Mouse (Mus musculus): ENCODE results near the gene Snap23. TPM values are rescaled to one million over a fixed set of nuclear protein-coding genes. Genes with fewer than 3 reads are reported as not detected.

Snap23 gene
- total RNA-seq, 4 experiments from 2014 or later = 20.0 to 22.9 (median 21.3) TPM

Other genes with a start within 250 kb of the Snap23 start
- 10 to 100 TPM; 64.7 to 71.1 (median 69.0) TPM for gene Vps39, start 214.5 kb upstream of the Snap23 start, total RNA-seq (2022)
- 10 to 100 TPM; 14.2 to 18.3 (median 16.2) TPM for gene Ganc, start 163.8 kb upstream of the Snap23 start, total RNA-seq (2022)
- 10 to 100 TPM; 36.3 to 37.0 (median 36.4) TPM for gene Tmem87a, start 163.6 kb upstream of the Snap23 start, total RNA-seq (2022)
- 10 to 100 TPM in 1 of 4 experiments, 1 to 10 TPM in 3; 3.5 to 12.5 (median 5.0) TPM for gene Capn3, start 111.7 kb upstream of the Snap23 start, total RNA-seq (2022)
- 100 to 1,000 TPM; 163 to 184 (median 173) TPM for gene Zfp106, start 3.8 kb upstream of the Snap23 start, total RNA-seq (2022)
- 10 to 100 TPM; 12.9 to 16.1 (median 14.1) TPM for gene Haus2, start 41.7 kb downstream of the Snap23 start, total RNA-seq (2022)
- 10 to 100 TPM; 27.0 to 37.3 (median 29.3) TPM for gene Lrrc57, start 41.8 kb downstream of the Snap23 start, total RNA-seq (2022)
- gene Stard9, start 61.5 kb downstream of the Snap23 start, total RNA-seq (2022) = 10 to 100 TPM in 3 of 4 experiments, 1 to 10 TPM in 1; 9.9 to 11.5 (median 11.3) TPM